Mouse (Mus musculus): ENCODE results near the gene Slc2a13. TPM values are rescaled to one million over a fixed set of nuclear protein-coding genes. Genes with fewer than 3 reads are reported as not detected.

The Slc2a13 gene
- polyA plus RNA-seq (2021; fragmentation: Nextera tagmentation): 5.2 and 5.4 TPM in 2 replicates
- long read RNA-seq, experiment 1, full-length matches to known transcripts: 1 of 18 reads
- long read RNA-seq, experiment 1, partial matches to known transcripts: 0 of 18 reads
- long read RNA-seq, experiment 1, other reads (novel, unspliced or antisense): 17 of 18 reads
- long read RNA-seq, experiment 2, full-length matches to known transcripts: 3 of 29 reads
- long read RNA-seq, experiment 2, partial matches to known transcripts: 7 of 29 reads
- long read RNA-seq, experiment 2, other reads (novel, unspliced or antisense): 19 of 29 reads

GRCm38 (mm10) chr15:91573111-91573538 lies at the start of gene Slc2a13:
Slc2a13 (minus strand) TSS chr15:91573261.

Other genes with a start within 250 kb of the Slc2a13 start
- 4.4 and 6.3 TPM in 2 replicates for gene Lrrk2, start 99.9 kb upstream of the Slc2a13 start, polyA plus RNA-seq (2021; fragmentation: Nextera tagmentation)